Mouse (Mus musculus) liver, embryonic 11.5 days (tissue): ENCODE results near the gene Rarres2. TPM values are rescaled to one million over a fixed set of nuclear protein-coding genes. Genes with fewer than 3 reads are reported as not detected.
A peak's percentile ranks its signal among the peaks of the same experiment; 100 is the strongest.

ENCODE experiments used
- ATAC-seq: fragments of 200-750 bp; cut with Nextera tagmentation; replicated peaks from 2 replicates; pipeline ENCODE4 v1.8.0; 2017; ENCODE audit warnings: moderate number of reproducible peaks, mild to moderate bottlenecking, moderate TSS enrichment, moderate library complexity; ENCODE audit not compliant: low FRiP score
- DNase-seq: peaks from one replicate; pipeline ENCODE4 v3.0.0-alpha.2; 2017; ENCODE audit warnings: low spot score
- H3K27ac ChIP-seq: fragments of 300-500 bp; sonication (generic); 2 replicates; pipeline ENCODE4 v1.5.1; 2014; ENCODE audit warnings: mild to moderate bottlenecking, low read depth, low read length, control low read depth
- H3K27me3 ChIP-seq: fragments of 300-500 bp; sonication (generic); replicated peaks from 2 replicates; pipeline ENCODE4 v1.6.1; 2014; ENCODE audit warnings: low read length, mixed read lengths; ENCODE audit not compliant: control insufficient read depth, insufficient read depth
- H3K36me3 ChIP-seq: fragments of 300-500 bp; sonication (generic); 2 replicates; pipeline ENCODE4 v1.6.1; 2014; ENCODE audit warnings: mild to moderate bottlenecking, low read length, moderate library complexity, mixed read lengths; ENCODE audit not compliant: control insufficient read depth, insufficient read depth
- H3K4me1 ChIP-seq: fragments of 300-500 bp; sonication (generic); replicated peaks from 2 replicates; pipeline ENCODE4 v1.6.1; 2014; ENCODE audit warnings: low read length, mixed read lengths; ENCODE audit not compliant: control insufficient read depth, insufficient read depth
- H3K4me2 ChIP-seq: fragments of 300-500 bp; sonication (generic); 2 replicates; pipeline ENCODE4 v1.6.1; 2014; ENCODE audit warnings: mild to moderate bottlenecking, control low read depth, moderate library complexity
- H3K4me3 ChIP-seq: fragments of 300-500 bp; sonication (generic); 2 replicates; pipeline ENCODE4 v1.5.1; 2014; ENCODE audit warnings: low read depth, low read length, control low read depth
- H3K9ac ChIP-seq: fragments of 300-500 bp; sonication (generic); 2 replicates; pipeline ENCODE4 v1.6.1; 2014; ENCODE audit warnings: low read depth, low read length, control low read depth
- H3K9me3 ChIP-seq: fragments of 300-500 bp; sonication (generic); 2 replicates; pipeline ENCODE4 v1.6.1; 2016; ENCODE audit warnings: low read length, inconsistent platforms, mixed read lengths; ENCODE audit not compliant: control insufficient read depth
- WGBS: fragments of 180-500 bp; shearing (Covaris S2); extraction: QIAGEN DNeasy Blood & Tissue Kit; methylation state at CpG from one replicate; pipeline ENCODE4 v1.1.7; 2014; 5-methylcytosine and 5-hydroxymethylcytosine counted together
- polyA plus RNA-seq: library from polyadenylated mRNA; unstranded; fragments of >200 nt; fragmentation: Nextera tagmentation; extraction: Ambion mirVana; gene quantifications from 2 replicates; pipeline ENCODE4 v1.2.1, GENCODE M21; 2014

Rarres2 gene
- polyA plus RNA-seq, 1 experiment from 2014 or later: 9.0 TPM

GRCm38 (mm10) chr6:48553819-48554218 is 18.8 kb downstream of the Rarres2 start:
- Histone ChIP-seq H3K27ac (peak overlapping the region; percentile 8; the same call in 1 of the 2 replicates), H3K27me3 (no peaks in the 10 kb centered on the region), H3K4me2 (peak overlapping the region; percentile 74), H3K4me1 (peaks cover 2% of the 10 kb centered on the region; the same call in 1 of the 2 replicates), H3K4me3 (peak overlapping the region; percentile 43), H3K36me3 (no peaks in the 10 kb centered on the region), H3K9me3 (no peaks in the 10 kb centered on the region), H3K9ac (peak overlapping the region; percentile 64; the same call in 1 of the 2 replicates)
- DNase-seq (no peak), ATAC-seq (no peak)
- WGBS: 82% methylated on average over 4 of the region's 4 CpGs

GRCm38 (mm10) chr6:48552918-48553317 is 19.7 kb downstream of the Rarres2 start:
- Histone ChIP-seq H3K9ac (no peak overlapping the region), H3K36me3 (no peaks in the 10 kb centered on the region), H3K4me1 (peaks cover 2% of the 10 kb centered on the region; the same call in 1 of the 2 replicates), H3K4me2 (no peak overlapping the region), H3K27ac (no peak overlapping the region), H3K4me3 (no peak overlapping the region), H3K27me3 (no peaks in the 10 kb centered on the region), H3K9me3 (no peaks in the 10 kb centered on the region)
- 25% methylated on average over 4 of the region's 4 CpGs for WGBS
- no peak for ATAC-seq
- DNase-seq: peak; percentile 48

GRCm38 (mm10) chr6:48548314-48548713 is 24.3 kb downstream of the Rarres2 start:
- H3K4me1 ChIP-seq: no peaks in the 10 kb centered on the region
- no peaks in the 10 kb centered on the region for H3K9me3 ChIP-seq
- H3K4me2 ChIP-seq: no peak overlapping the region
- ATAC-seq (no peak), DNase-seq (no peak)
- no peak overlapping the region for H3K27ac ChIP-seq
- no peak overlapping the region for H3K9ac ChIP-seq
- 70% methylated on average over 6 of the region's 6 CpGs for WGBS
- H3K36me3 ChIP-seq: no peaks in the 10 kb centered on the region
- H3K4me3 ChIP-seq: no peak overlapping the region
- no peaks in the 10 kb centered on the region for H3K27me3 ChIP-seq

GRCm38 (mm10) chr6:48546858-48547257 is 25.7 kb downstream of the Rarres2 start:
- Histone ChIP-seq H3K4me2 (no peak overlapping the region), H3K4me1 (no peaks in the 10 kb centered on the region), H3K27me3 (no peaks in the 10 kb centered on the region), H3K4me3 (no peak overlapping the region), H3K27ac (no peak overlapping the region), H3K9ac (no peak overlapping the region), H3K9me3 (no peaks in the 10 kb centered on the region), H3K36me3 (no peaks in the 10 kb centered on the region)
- 61% methylated on average over 4 of the region's 4 CpGs for WGBS
- no peak for DNase-seq
- no peak for ATAC-seq

DNA sequence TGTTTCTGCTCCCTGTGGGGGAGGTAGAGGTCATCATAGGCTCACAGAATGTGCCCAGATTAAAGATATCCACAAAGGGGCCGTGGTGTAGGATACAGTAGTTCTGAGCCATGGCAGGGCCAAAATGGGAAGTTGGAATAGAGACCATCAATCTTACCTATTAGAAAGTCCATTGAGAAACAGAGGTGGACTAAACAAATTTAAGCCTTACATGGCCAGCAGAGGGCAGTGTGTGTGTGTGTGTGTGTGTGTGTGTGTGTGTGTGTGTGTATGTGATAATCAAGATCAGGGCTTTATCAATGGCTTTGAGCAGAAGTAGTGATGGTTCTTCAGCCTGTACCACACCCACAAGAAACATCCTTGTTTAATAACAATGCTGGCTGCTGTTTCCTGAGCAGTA is 26.3 kb downstream of the Rarres2 start:
- ATAC-seq (no peak), DNase-seq (no peak)
- H3K36me3 ChIP-seq: no peaks in the 10 kb centered on the region
- WGBS: 35% methylated on average over 1 of the region's 1 CpGs
- H3K4me3 ChIP-seq: no peak overlapping the region
- H3K27ac ChIP-seq: no peak overlapping the region
- H3K9ac ChIP-seq: no peak overlapping the region
- no peaks in the 10 kb centered on the region for H3K4me1 ChIP-seq
- no peaks in the 10 kb centered on the region for H3K27me3 ChIP-seq
- H3K9me3 ChIP-seq: no peaks in the 10 kb centered on the region
- H3K4me2 ChIP-seq: no peak overlapping the region

DNA sequence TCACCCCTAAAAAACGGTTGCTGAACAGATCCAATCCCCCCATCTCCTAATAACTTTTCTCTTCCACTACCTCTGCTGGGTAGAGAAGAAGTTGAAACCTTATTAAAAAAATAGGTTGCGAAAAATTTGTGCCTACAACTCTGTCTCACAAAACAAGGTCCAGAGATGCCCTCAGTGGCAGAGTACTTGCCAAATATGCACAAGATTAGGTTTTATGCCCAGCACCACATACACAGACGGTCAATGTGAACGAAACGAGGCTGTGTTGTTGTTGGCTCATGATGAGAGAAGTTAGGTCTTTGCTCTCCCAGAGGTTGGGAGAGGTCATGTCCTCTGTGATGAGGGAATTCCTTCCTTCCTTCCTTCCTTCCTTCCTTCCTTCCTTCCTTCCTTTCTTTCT is 27.3 kb downstream of the Rarres2 start:
- Histone ChIP-seq H3K9ac (no peak overlapping the region), H3K27me3 (no peaks in the 10 kb centered on the region), H3K9me3 (no peaks in the 10 kb centered on the region), H3K27ac (no peak overlapping the region), H3K4me1 (no peaks in the 10 kb centered on the region), H3K4me3 (no peak overlapping the region), H3K4me2 (no peak overlapping the region), H3K36me3 (no peaks in the 10 kb centered on the region)
- no peak for DNase-seq
- ATAC-seq: no peak
- WGBS: 76% methylated on average over 5 of the region's 5 CpGs

DNA sequence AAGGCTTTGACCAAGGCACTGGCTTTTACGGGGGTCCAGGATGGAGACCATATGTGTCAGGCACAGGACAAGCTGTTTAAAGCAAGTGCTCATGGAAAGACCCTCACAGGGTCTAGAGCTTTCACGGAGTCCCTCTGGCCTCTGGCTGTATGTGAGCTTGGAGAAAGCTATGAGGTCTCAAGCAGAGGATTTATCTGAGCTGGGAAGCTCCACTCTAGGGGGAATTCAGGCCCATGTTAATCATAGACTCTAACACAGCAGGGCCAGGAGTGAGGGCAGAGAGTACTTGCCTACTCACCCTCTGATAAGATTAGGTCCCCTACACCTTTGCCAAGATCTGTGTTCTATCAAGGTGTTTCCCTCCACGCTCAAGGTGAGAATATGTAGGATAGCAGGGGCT is 30.0 kb downstream of the Rarres2 start:
- Histone ChIP-seq H3K9me3 (no peaks in the 10 kb centered on the region), H3K27ac (no peak overlapping the region), H3K27me3 (no peaks in the 10 kb centered on the region), H3K4me1 (no peaks in the 10 kb centered on the region), H3K4me2 (no peak overlapping the region), H3K36me3 (no peaks in the 10 kb centered on the region), H3K9ac (no peak overlapping the region), H3K4me3 (no peak overlapping the region)
- DNase-seq (no peak), ATAC-seq (no peak)
- WGBS: 77% methylated on average over 3 of the region's 3 CpGs

DNA sequence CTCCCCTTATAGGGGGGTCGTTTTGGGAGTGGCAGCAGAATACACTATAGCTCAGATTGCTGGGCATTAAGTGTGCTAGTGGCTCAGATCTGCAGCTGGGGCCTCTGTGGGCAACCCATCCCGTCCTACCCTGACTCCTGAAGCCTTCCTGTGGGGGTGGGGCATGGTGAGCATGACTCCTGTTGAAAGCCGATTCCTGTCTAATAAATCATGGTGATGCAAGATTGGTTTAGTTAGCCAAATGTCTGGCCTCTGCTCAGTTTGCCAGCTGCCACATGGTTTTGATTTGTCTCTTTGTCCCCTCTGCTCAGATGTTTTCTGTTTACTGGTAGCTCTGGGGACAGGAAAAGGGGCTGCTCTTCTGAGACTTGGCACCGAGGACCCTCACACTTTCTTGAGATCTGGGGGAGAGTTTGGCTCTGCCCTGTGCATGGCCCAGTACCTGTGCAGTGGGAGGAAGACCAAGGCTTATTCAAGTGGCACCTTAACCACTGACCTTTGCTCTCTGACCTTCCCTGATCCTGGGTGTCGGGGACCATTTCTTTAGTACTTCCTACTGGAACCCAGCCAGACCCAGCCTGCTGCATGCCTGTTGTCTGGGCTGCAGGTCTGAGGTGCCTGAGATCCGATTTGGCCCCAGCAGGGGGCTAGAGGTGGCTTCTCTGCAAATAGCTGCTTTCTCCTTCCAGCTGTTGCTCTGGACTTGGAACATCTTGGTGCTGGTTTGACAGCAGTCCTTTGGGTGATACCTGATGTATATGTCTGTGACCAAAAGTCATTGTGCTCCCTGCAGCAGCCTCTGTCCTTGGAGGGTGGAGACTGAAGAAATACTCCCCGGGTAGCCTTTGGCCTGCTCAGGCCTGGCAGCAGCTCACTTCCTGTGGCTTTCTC is 30.8 kb downstream of the Rarres2 start:
- Histone ChIP-seq H3K27me3 (no peaks in the 10 kb centered on the region), H3K4me2 (no peak overlapping the region), H3K4me1 (no peaks in the 10 kb centered on the region), H3K4me3 (no peak overlapping the region), H3K9ac (no peak overlapping the region), H3K36me3 (no peaks in the 10 kb centered on the region), H3K9me3 (no peaks in the 10 kb centered on the region), H3K27ac (no peak overlapping the region)
- ATAC-seq (no peak), DNase-seq (no peak)
- 32% methylated on average over 7 of the region's 7 CpGs for WGBS

- no peaks in the 10 kb centered on the region for H3K9me3 ChIP-seq
- no peaks in the 10 kb centered on the region for H3K27me3 ChIP-seq
- H3K36me3 ChIP-seq: no peaks in the 10 kb centered on the region
- no peak overlapping the region for H3K27ac ChIP-seq
- DNase-seq (no peak), ATAC-seq (no peak)
- no peak overlapping the region for H3K4me2 ChIP-seq
- no peaks in the 10 kb centered on the region for H3K4me1 ChIP-seq
- 53% methylated on average over 3 of the region's 3 CpGs for WGBS
- no peak overlapping the region for H3K4me3 ChIP-seq
- no peak overlapping the region for H3K9ac ChIP-seq
Measured at GRCm38 (mm10) chr6:48540721-48541120, 31.9 kb downstream of the Rarres2 start.
